Mouse (Mus musculus) neural tube, embryonic 14.5 days (tissue): ENCODE results near the gene Smc3. TPM values are rescaled to one million over a fixed set of nuclear protein-coding genes. Genes with fewer than 3 reads are reported as not detected.
A peak's percentile ranks its signal among the peaks of the same experiment; 100 is the strongest.
"Not testable (repeated sequence)": the region's sequence is repeated elsewhere in the genome, so short reads cannot be mapped to it uniquely, and the experiment has no call there.

Experiments
- ATAC-seq: fragments of 200-750 bp; cut with Nextera tagmentation; 2 replicates; pipeline ENCODE4 v1.8.0; 2017; ENCODE audit warnings: low read depth, mild to moderate bottlenecking, moderate TSS enrichment, moderate library complexity
- H3K27ac ChIP-seq: fragments of 300-500 bp; sonication (generic); 2 replicates; pipeline ENCODE4 v1.5.1; 2014; ENCODE audit warnings: low read depth, mild to moderate bottlenecking, control low read depth, low read length, moderate library complexity, mixed read lengths
- H3K27me3 ChIP-seq: fragments of 300-500 bp; sonication (generic); 2 replicates; pipeline ENCODE4 v1.6.1; 2014; ENCODE audit warnings: low read length; ENCODE audit not compliant: control insufficient read depth, insufficient read depth
- H3K36me3 ChIP-seq: fragments of 300-500 bp; sonication (generic); 2 replicates; pipeline ENCODE4 v1.6.1; 2014; ENCODE audit warnings: low read length, mixed read lengths; ENCODE audit not compliant: control insufficient read depth, insufficient read depth
- H3K4me1 ChIP-seq: fragments of 300-500 bp; sonication (generic); 2 replicates; pipeline ENCODE4 v1.6.1; 2014; ENCODE audit warnings: low read length; ENCODE audit not compliant: control insufficient read depth, insufficient read depth
- H3K4me2 ChIP-seq: fragments of 300-500 bp; sonication (generic); 2 replicates; pipeline ENCODE4 v1.6.1; 2014; ENCODE audit warnings: mild to moderate bottlenecking, low read depth, low read length, control low read depth
- H3K4me3 ChIP-seq: fragments of 300-500 bp; sonication (generic); 2 replicates; pipeline ENCODE4 v1.5.1; 2014; ENCODE audit warnings: low read depth, low read length, control low read depth, mixed read lengths
- H3K9ac ChIP-seq: fragments of 300-500 bp; sonication (generic); replicated peaks from 2 replicates; pipeline ENCODE4 v1.6.1; 2014; ENCODE audit warnings: low read depth, mild to moderate bottlenecking, control low read depth, low read length, mixed read lengths
- H3K9me3 ChIP-seq: fragments of 300-500 bp; sonication (generic); 2 replicates; pipeline ENCODE4 v1.6.1; 2016; ENCODE audit warnings: low read length; ENCODE audit not compliant: control insufficient read depth
- WGBS: fragments of 180-500 bp; shearing (Covaris S2); extraction: QIAGEN DNeasy Blood & Tissue Kit; methylation state at CpG from one replicate; pipeline ENCODE4 v1.1.7; 2014; 5-methylcytosine and 5-hydroxymethylcytosine counted together
- polyA plus RNA-seq: library from polyadenylated mRNA; unstranded; fragments of >200 nt; fragmentation: Nextera tagmentation; extraction: Ambion mirVana; gene quantifications from 2 replicates; pipeline ENCODE4 v1.2.1, GENCODE M21; 2014

Gene Smc3
- polyA plus RNA-seq, 1 experiment from 2014 or later: 57.0 TPM

DNA sequence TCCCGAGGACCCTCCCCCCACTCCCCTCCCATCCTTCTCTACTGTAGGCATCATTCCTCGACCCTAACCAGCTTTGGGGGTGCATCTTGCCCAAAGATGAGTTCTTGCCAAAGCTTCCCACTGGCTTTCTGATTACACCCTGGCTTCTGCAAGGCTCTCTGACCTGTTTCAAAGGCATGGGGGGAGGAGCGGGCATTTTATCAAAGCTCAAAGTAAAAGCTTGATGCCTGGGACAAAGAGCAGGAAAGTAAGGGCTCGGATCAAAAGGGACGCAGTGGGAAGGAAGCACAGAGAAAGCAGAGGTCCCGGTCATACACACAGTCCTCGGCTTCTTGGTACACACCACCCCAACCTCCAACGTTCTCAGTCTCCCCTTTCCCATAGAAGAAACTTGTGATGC lies 26.1 kb upstream of the Smc3 start:
- Histone ChIP-seq H3K4me3 (no peak overlapping the region), H3K9me3 (no peaks in the 10 kb centered on the region), H3K27ac (no peak overlapping the region), H3K9ac (no peak overlapping the region), H3K4me1 (peaks cover 3% of the 10 kb centered on the region; the same call in 1 of the 2 replicates), H3K4me2 (no peak overlapping the region), H3K36me3 (no peaks in the 10 kb centered on the region), H3K27me3 (no peaks in the 10 kb centered on the region)
- no peak for ATAC-seq
- WGBS: 58% methylated on average over 8 of the region's 8 CpGs

- no peak overlapping the region for H3K4me2 ChIP-seq
- H3K27ac ChIP-seq: no peak overlapping the region
- no peaks in the 10 kb centered on the region for H3K9me3 ChIP-seq
- H3K4me1 ChIP-seq: peaks cover 3% of the 10 kb centered on the region; the same call in 1 of the 2 replicates
- no peak overlapping the region for H3K9ac ChIP-seq
- ATAC-seq: no peak
- H3K4me3 ChIP-seq: no peak overlapping the region
- 89% methylated on average over 7 of the region's 7 CpGs for WGBS
- H3K27me3 ChIP-seq: no peaks in the 10 kb centered on the region
- H3K36me3 ChIP-seq: no peaks in the 10 kb centered on the region
These were observed 25.7 kb upstream of the Smc3 start for GRCm38 (mm10) chr19:53574546-53574945.

DNA sequence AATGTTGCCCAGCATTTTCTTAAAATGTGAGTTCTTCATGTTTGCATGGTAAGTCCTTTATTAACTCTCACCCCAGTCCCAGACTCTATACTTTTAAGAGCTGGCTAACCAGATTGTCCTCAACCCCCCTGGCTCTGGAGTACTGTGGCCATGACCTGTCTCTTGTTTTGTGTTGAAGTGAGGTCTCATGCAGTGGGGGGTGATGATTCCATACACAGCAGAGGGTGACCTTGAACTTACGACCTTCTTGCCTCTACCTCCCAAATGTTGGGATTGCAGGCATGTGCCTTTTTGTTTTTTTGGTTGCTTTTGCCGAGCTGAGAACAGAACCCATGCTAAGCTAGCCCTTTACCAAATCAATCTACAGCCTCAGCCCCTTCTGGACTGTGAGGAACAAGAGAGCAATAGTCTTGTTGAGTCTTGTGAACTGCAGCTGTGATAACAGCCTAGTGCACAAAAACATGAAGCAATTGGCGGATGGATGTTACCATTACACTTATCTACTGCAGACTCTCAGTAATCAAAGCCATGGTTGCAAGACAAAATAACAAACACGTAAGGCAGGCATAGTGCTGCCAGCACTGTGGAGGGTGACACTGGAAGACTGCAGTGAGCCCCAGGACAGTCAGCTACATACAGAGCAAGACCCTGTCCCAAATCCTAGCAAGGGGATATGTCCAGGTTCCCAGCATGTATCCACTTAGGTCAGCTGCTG lies 24.7 kb upstream of the Smc3 start:
- ATAC-seq: no peak
- WGBS: 75% methylated on average over 4 of the region's 4 CpGs

GRCm38 (mm10) chr19:53576061-53576460 lies 24.1 kb upstream of the Smc3 start:
- H3K4me1 ChIP-seq: peaks cover 3% of the 10 kb centered on the region; the same call in 1 of the 2 replicates
- no peak overlapping the region for H3K4me3 ChIP-seq
- H3K9ac ChIP-seq: no peak overlapping the region
- H3K27me3 ChIP-seq: no peaks in the 10 kb centered on the region
- no peak for ATAC-seq
- H3K36me3 ChIP-seq: no peaks in the 10 kb centered on the region
- 93% methylated on average over 7 of the region's 7 CpGs for WGBS
- no peaks in the 10 kb centered on the region for H3K9me3 ChIP-seq
- H3K27ac ChIP-seq: no peak overlapping the region
- no peak overlapping the region for H3K4me2 ChIP-seq

More for the DNA sequence above, 24.7 kb upstream of the Smc3 start:
- Histone ChIP-seq H3K9me3 (no peaks in the 10 kb centered on the region), H3K36me3 (no peaks in the 10 kb centered on the region), H3K27ac (no peak overlapping the region), H3K9ac (no peak overlapping the region), H3K4me1 (peaks cover 3% of the 10 kb centered on the region; the same call in 1 of the 2 replicates), H3K4me3 (no peak overlapping the region), H3K27me3 (no peaks in the 10 kb centered on the region), H3K4me2 (no peak overlapping the region)

- Histone ChIP-seq H3K27ac (no peak overlapping the region), H3K4me2 (no peak overlapping the region), H3K9ac (no peak overlapping the region), H3K9me3 (no peaks in the 10 kb centered on the region), H3K27me3 (no peaks in the 10 kb centered on the region), H3K4me3 (no peak overlapping the region), H3K4me1 (peaks cover 3% of the 10 kb centered on the region; the same call in 1 of the 2 replicates), H3K36me3 (no peaks in the 10 kb centered on the region)
- WGBS: 67% methylated on average over 11 of the region's 11 CpGs
- no peak for ATAC-seq
These were observed 23.0 kb upstream of the Smc3 start for GRCm38 (mm10) chr19:53577025-53577800.

GRCm38 (mm10) chr19:53578597-53579252 lies 21.5 kb upstream of the Smc3 start:
- H3K9ac ChIP-seq: no peak overlapping the region
- no peak overlapping the region for H3K27ac ChIP-seq
- WGBS: 14% methylated on average over 8 of the region's 8 CpGs
- H3K27me3 ChIP-seq: no peaks in the 10 kb centered on the region
- H3K4me2 ChIP-seq: no peak overlapping the region; the same call in 1 of the 2 replicates
- no peaks in the 10 kb centered on the region for H3K9me3 ChIP-seq
- peaks cover 3% of the 10 kb centered on the region; the same call in 1 of the 2 replicates for H3K4me1 ChIP-seq
- ATAC-seq: peak; percentile 65; the same call in 1 of the 2 replicates
- no peak overlapping the region for H3K4me3 ChIP-seq
- H3K36me3 ChIP-seq: no peaks in the 10 kb centered on the region

GRCm38 (mm10) chr19:53580271-53580670 lies 19.9 kb upstream of the Smc3 start:
- not testable (repeated sequence) for H3K27me3 ChIP-seq, H3K4me1 ChIP-seq, H3K36me3 ChIP-seq, H3K4me3 ChIP-seq, ATAC-seq, H3K4me2 ChIP-seq, H3K9me3 ChIP-seq, H3K9ac ChIP-seq, H3K27ac ChIP-seq
- 91% methylated on average over 8 of the region's 8 CpGs for WGBS

DNA sequence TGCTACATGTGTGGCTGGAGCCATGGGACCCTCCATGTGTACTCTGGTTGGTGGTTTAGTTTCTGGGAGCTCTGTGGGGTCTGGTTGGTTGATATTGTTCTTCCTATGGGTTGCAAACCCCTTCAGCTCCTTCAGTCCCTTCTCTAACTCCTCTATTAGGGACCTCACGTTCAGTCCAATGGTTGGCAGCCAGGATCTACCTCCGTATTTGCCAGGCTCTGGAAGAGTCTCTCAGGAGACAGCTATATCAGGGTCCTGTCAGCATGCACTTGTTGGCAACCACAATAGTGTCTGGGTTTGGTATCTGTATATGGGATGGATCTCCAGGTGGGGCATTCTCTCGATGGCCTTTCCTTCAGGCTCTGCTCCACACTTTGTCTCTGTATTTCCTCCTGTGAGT lies 12.5 kb upstream of the Smc3 start:
- not testable (repeated sequence) for ATAC-seq, H3K4me1 ChIP-seq, H3K27me3 ChIP-seq, H3K27ac ChIP-seq, H3K36me3 ChIP-seq, H3K4me3 ChIP-seq, H3K9me3 ChIP-seq, H3K4me2 ChIP-seq, H3K9ac ChIP-seq
- WGBS: 86% methylated on average over 3 of the region's 3 CpGs

GRCm38 (mm10) chr19:53588968-53589367 lies 11.2 kb upstream of the Smc3 start, which contains the start of gene Nutf2-ps1:
TSS of gene Nutf2-ps1 (minus strand) at chr19:53589068.
- WGBS: 96% methylated on average over 7 of the region's 7 CpGs
- not testable (repeated sequence) for H3K27me3 ChIP-seq, H3K9ac ChIP-seq, ATAC-seq, H3K9me3 ChIP-seq, H3K4me3 ChIP-seq, H3K4me2 ChIP-seq, H3K36me3 ChIP-seq, H3K4me1 ChIP-seq, H3K27ac ChIP-seq
